Mouse (Mus musculus) neural tube, embryonic 13.5 days (tissue): ENCODE data around the gene Gpr84. TPM values are rescaled to one million over a fixed set of nuclear protein-coding genes. Genes with fewer than 3 reads are reported as not detected.

Source experiments
- ATAC-seq: fragments of 200-750 bp; cut with Nextera tagmentation; 2 replicates; pipeline ENCODE4 v1.8.0; 2017; ENCODE audit warnings: low read depth, mild to moderate bottlenecking, moderate TSS enrichment, moderate library complexity
- H3K27ac ChIP-seq: fragments of 300-500 bp; sonication (generic); replicated peaks from 2 replicates; pipeline ENCODE4 v1.5.1; 2015; ENCODE audit warnings: moderate library complexity, mild to moderate bottlenecking, inconsistent platforms
- H3K27me3 ChIP-seq: fragments of 300-500 bp; sonication (generic); 2 replicates; pipeline ENCODE4 v1.6.1; 2015; ENCODE audit warnings: mild to moderate bottlenecking, inconsistent platforms
- H3K36me3 ChIP-seq: fragments of 300-500 bp; sonication (generic); 2 replicates; pipeline ENCODE4 v1.6.1; 2015; ENCODE audit warnings: mild to moderate bottlenecking, inconsistent platforms
- H3K4me1 ChIP-seq: fragments of 300-500 bp; sonication (generic); replicated peaks from 2 replicates; pipeline ENCODE4 v1.6.1; 2015; ENCODE audit warnings: inconsistent platforms
- H3K4me2 ChIP-seq: fragments of 300-500 bp; sonication (generic); 2 replicates; pipeline ENCODE4 v1.6.1; 2015; ENCODE audit warnings: inconsistent platforms, mild to moderate bottlenecking, moderate library complexity
- H3K4me3 ChIP-seq: fragments of 300-500 bp; sonication (generic); 2 replicates; pipeline ENCODE4 v1.5.1; 2015; ENCODE audit warnings: mild to moderate bottlenecking, inconsistent platforms
- H3K9ac ChIP-seq: fragments of 300-500 bp; sonication (generic); 2 replicates; pipeline ENCODE4 v1.6.1; 2015; ENCODE audit warnings: moderate library complexity, mild to moderate bottlenecking, inconsistent platforms
- H3K9me3 ChIP-seq: fragments of 300-500 bp; sonication (generic); 2 replicates; pipeline ENCODE4 v1.6.1; 2016; ENCODE audit warnings: inconsistent platforms
- WGBS: fragments of 180-500 bp; shearing (Covaris S2); methylation state at CpG from one replicate; pipeline ENCODE4 v1.1.7; 2015; 5-methylcytosine and 5-hydroxymethylcytosine counted together
- polyA plus RNA-seq: library from polyadenylated mRNA; unstranded; fragments of >200 nt; fragmentation: Nextera tagmentation; extraction: Ambion mirVana; gene quantifications from 2 replicates; pipeline ENCODE4 v1.2.1, GENCODE M21; 2015

The Gpr84 gene
- polyA plus RNA-seq, 1 experiment from 2014 or later = 0.57 TPM

DNA sequence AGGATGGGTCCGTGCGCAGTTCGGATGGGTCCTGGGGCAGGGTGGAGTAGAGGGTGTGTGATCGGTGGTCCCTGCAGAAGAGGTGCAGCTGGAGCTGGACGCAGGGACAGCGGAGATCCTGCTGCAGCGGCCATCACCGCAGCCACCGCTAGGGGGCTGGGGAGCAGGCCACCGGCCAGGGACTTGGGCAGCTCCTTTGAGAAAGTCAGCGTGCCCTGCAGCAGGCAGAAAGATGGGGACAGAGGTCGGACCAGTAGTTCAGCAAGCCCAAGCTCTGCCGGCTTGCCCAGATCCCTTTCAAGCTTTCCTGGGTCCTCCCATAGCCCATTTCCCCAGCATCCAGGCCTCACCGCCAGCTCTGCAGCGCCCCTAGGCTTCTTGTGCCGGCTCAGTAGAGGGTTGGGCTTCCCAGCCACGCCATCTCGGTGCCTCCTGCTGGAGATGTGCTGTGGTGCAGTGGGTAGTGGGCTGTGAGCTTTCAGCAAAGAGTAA lies 4.6 kb upstream of the Gpr84 start:
- Histone ChIP-seq H3K27ac (peak overlapping the region; percentile 56; the same call in 1 of the 2 replicates), H3K9ac (peak overlapping the region; percentile 63), H3K36me3 (peaks cover 48% of the 10 kb centered on the region), H3K4me2 (peak overlapping the region; percentile 56), H3K27me3 (no peaks in the 10 kb centered on the region), H3K4me3 (peak overlapping the region; percentile 24), H3K4me1 (peaks cover 45% of the 10 kb centered on the region), H3K9me3 (no peaks in the 10 kb centered on the region)
- WGBS = under 1% methylated on average over 18 of the region's 18 CpGs
- peak; percentile 76 for ATAC-seq

DNA sequence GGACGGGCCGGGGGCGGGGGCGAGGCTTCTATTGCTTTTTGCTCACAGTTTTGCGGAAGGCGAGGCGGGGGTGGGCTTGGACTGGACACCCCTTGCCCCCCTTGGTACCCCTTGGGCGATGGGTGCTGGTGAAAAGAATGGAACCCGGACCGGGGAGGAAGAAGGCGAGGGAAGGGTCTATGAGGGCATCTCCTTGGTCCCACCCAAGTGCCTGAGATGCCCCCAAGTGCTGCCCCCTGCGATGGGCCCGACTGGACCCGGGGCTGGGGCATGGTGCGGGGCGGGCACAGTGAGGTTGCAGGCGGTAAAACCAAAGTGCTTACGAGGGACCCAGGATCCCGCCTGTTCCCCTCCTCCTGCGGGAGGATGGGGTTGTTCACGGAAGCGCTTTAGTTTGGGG lies 3.8 kb upstream of the Gpr84 start:
- no peaks in the 10 kb centered on the region for H3K27me3 ChIP-seq
- H3K4me1 ChIP-seq = peaks cover 44% of the 10 kb centered on the region
- ATAC-seq = 0 out of 2 replicates have a peak, but pooled peaks have one; percentile 2
- H3K27ac ChIP-seq = no peak overlapping the region
- peak overlapping the region; percentile 24; the same call in 1 of the 2 replicates for H3K4me3 ChIP-seq
- H3K36me3 ChIP-seq = peaks cover 43% of the 10 kb centered on the region
- WGBS = 19% methylated on average over 22 of the region's 22 CpGs
- no peaks in the 10 kb centered on the region for H3K9me3 ChIP-seq
- H3K4me2 ChIP-seq = peak overlapping the region; percentile 56
- H3K9ac ChIP-seq = peak overlapping the region; percentile 63

DNA sequence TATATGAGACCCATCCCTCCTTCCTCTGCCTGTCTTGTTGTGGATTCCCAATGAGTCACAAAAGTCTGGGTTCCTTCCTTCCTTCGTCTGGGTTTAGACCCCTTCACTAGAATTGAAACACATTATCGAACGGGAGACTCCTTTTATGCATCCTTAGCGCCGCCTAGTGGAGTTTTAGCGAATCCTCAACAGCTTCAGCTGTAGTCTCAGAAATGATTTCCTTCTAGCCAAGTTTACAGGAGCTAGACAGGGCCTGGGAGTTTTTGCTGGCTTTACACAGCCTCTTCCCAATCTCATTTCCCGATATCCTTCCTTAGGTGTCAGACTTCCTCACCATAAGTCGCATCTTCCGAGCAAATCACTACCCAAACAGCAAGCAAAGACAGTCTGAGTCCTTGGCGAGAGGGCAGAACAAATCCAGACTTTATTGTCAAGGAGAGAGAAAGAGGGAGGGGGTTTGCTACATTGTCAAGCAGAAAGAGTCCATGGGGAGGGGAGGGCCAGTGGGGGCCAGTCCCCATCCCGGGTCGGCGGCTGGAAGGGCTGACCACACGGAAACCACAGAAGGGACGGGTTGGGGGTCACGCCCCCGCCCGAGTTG lies 3.2 kb upstream of the Gpr84 start:
- peaks cover 49% of the 10 kb centered on the region for H3K4me1 ChIP-seq

DNA sequence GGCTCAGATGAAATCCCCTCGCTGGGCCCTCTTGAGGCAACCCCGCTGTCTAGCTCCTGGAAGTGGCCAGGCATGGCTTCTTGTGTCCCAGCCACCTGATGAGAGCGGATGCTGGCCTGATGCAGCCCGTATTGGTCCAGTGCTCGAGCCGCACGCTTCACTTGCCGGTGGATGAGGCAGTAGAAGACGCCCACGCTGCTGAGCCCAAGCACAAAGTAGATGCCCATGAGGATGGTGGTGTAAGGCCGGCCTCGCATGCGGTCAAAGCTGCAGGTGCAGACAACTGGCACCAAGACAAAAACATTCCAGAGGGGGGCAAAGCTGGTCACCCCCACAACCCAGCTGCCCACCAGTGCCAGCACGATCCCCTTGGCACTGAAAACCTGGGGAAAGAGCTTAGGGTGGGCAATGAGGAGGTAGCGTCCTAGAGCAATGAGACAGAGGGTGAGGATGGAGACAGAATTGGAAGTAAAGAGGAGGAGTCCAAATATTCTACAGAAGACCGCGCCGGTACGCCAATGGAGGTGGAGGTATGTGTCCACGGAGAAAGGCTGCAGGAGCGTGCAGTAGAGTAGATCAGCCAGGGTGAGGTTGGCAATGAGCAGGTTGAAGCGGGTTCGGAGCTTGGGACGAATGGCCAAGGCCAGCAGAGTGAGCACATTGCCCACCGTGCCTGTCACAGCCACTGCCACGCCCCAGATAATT lies 1.4 kb downstream of the Gpr84 start:
- peaks cover 52% of the 10 kb centered on the region for H3K4me1 ChIP-seq
- WGBS = 67% methylated on average over 26 of the region's 26 CpGs
- no peaks in the 10 kb centered on the region for H3K27me3 ChIP-seq
- H3K36me3 ChIP-seq = 0 out of 2 replicates have a peak, but pooled peaks cover 4% of the 10 kb centered on the region
- ATAC-seq = no peak
- H3K27ac ChIP-seq = no peak overlapping the region
- peak overlapping the region; percentile 9 for H3K9ac ChIP-seq
- H3K4me3 ChIP-seq = no peak overlapping the region
- no peaks in the 10 kb centered on the region for H3K9me3 ChIP-seq
- H3K4me2 ChIP-seq = peak overlapping the region; percentile 34

More for the DNA sequence above, 3.2 kb upstream of the Gpr84 start:
- WGBS = 6% methylated on average over 18 of the region's 18 CpGs
- peak overlapping the region; percentile 63 for H3K9ac ChIP-seq
- no peaks in the 10 kb centered on the region for H3K27me3 ChIP-seq
- ATAC-seq = no peak
- peaks cover 37% of the 10 kb centered on the region for H3K36me3 ChIP-seq
- peak overlapping the region; percentile 56 for H3K4me2 ChIP-seq
- peak overlapping the region; percentile 46; the same call in 1 of the 2 replicates for H3K27ac ChIP-seq
- H3K9me3 ChIP-seq = no peaks in the 10 kb centered on the region
- 0 out of 2 replicates have a peak overlapping the region, but pooled peaks have one; percentile 24 for H3K4me3 ChIP-seq

DNA sequence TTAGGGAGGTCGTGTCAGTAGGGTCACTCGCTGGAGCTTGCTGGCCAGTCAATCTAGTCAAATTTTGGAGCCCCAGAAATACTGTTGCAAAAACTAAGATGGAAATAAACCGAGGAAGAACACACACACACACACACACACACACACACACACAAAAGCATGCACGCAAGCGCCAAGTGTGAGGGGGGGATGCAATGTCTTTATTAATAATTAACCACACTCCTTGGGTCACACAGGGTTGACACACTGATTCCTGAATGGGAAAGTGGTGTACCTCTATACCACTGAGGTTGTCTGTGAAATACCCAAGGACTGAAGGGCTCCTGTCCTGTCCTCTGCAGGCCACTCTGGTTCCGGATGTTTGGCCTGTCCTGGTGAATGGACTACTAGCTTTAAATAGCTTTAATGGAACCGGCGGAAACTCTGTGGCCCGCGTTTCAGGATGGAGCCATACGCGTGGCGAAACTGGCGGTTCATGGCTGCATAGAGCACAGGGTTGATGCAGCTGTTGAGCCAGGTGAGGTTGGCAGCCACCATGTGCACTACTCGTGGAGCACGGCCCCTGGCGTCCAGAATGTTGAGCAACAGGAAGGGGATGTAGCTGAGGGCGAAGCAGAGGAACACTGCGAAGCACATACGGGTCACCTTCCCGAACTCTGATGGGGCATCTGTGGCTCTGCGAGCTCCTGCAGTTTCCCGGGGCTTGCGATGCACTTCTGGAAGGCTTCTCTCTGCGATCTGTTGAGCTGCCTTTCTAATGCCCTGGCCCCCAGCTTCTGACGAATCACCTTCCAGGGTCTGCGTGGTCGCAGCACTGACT lies 2.1 kb downstream of the Gpr84 start:
- Histone ChIP-seq H3K27me3 (no peaks in the 10 kb centered on the region), H3K36me3 (0 out of 2 replicates have a peak, but pooled peaks cover 4% of the 10 kb centered on the region), H3K9ac (peak overlapping the region; percentile 9), H3K4me2 (peak overlapping the region; percentile 34), H3K4me3 (no peak overlapping the region), H3K27ac (no peak overlapping the region), H3K4me1 (peaks cover 52% of the 10 kb centered on the region), H3K9me3 (no peaks in the 10 kb centered on the region)
- no peak for ATAC-seq
- 49% methylated on average over 28 of the region's 28 CpGs for WGBS

DNA sequence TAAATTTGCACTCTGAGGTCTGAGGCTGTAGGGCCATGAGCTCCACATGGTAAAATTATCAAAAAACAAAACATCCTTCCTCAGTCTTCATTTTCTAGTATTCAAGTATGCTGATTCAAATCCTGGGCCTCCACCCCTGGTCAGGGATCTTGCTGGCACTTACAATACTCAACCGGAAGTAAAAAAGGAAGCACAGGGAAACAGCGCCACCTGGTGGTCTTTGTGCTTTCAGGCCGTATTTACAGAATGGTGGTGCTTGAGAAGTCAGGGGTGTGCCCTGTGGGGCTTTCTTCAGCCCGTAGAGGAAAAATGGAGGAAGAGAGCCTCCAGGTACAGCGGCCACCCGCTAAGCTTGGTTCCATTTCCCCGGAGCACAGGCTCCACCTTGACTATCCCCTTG lies 3.3 kb downstream of the Gpr84 start:
- H3K9ac ChIP-seq = peak overlapping the region; percentile 55
- no peak overlapping the region for H3K4me2 ChIP-seq
- no peak overlapping the region for H3K4me3 ChIP-seq
- no peaks in the 10 kb centered on the region for H3K36me3 ChIP-seq
- no peaks in the 10 kb centered on the region for H3K27me3 ChIP-seq
- WGBS = 2% methylated on average over 7 of the region's 7 CpGs
- peaks cover 56% of the 10 kb centered on the region for H3K4me1 ChIP-seq
- H3K27ac ChIP-seq = peak overlapping the region; percentile 99
- no peak for ATAC-seq
- no peaks in the 10 kb centered on the region for H3K9me3 ChIP-seq

DNA sequence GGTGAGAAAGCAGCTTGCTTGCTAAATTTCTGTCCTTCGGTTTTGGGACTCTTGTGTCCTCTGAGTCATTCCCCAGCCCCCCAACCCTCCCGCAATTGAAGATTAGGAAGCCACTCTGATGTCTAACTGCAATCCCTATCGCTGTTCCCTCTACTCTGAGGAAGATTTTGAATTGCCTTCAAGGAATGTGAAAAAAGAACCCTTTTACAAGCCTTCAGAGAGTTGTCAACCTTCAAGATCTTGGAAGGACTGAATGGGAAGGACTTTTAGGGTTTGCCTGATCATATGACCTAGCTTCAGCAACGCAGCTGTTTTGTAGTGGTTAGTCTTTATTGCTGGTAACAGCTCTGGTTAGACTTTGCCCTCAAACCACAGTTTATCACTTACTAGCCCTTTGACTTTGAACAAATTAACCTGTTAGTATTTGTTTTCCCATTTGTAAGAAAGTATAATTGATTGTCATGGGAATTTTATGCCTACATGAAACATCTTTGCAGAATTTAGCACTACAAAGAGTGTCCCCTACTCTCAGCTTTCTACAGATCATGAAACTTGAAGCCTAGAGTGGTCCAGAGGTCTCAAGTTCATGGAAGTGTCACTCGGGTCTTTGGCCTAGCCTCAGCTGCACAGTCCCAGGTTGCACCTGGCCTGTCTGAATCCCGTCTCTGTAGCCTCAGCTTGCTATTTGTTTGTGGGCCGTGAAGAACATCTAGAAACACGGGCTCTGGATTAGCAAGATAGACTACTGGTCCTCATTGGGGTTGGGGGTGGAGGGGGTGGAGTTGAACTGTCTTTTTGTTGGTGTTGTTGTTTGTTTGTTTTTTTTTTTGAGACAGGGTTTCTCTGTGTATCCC lies 4.4 kb downstream of the Gpr84 start:
- Histone ChIP-seq H3K9ac (peak overlapping the region; percentile 74), H3K4me1 (peaks cover 67% of the 10 kb centered on the region), H3K4me2 (peak overlapping the region; percentile 55), H3K9me3 (no peaks in the 10 kb centered on the region), H3K4me3 (peak overlapping the region; percentile 31), H3K36me3 (no peaks in the 10 kb centered on the region), H3K27ac (peak overlapping the region; percentile 99), H3K27me3 (no peaks in the 10 kb centered on the region)
- peak; percentile 0; the same call in 1 of the 2 replicates for ATAC-seq
- 10% methylated on average over 8 of the region's 8 CpGs for whole genome bisulfite sequencing

DNA sequence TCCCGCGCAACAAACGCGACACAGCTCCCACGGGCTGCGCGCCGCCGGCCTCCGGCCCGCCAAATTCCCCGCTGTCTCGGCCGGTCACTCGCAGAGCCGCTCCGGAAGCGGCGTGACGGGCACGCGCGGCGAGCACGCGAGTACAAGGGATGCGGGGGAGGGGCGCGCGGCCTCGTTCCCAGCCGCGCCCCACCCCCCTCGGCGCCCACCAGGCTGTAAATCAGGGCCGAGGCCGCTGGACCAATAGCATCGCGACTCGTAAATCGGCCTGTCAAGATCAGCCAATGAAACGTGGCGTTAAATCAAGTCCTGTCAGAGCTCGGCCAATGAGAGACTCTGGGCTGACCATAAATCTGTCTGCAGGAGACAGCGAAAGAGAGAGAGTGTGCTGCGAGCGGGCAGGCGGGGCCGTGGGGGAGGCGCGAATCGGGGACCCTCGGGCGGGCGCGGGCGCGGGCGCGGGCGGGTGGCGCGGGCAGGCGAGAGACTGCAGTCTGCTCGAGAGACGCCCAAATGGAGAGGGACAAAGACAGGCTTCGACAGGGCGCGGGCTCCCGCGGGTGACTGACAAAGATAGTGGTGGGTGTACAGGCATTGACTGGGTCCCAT lies 5.2 kb downstream of the Gpr84 start:
- Histone ChIP-seq H3K4me2 (peak overlapping the region; percentile 65), H3K4me3 (peak overlapping the region; percentile 39), H3K36me3 (no peaks in the 10 kb centered on the region), H3K4me1 (peaks cover 76% of the 10 kb centered on the region), H3K27ac (peak overlapping the region; percentile 99), H3K9ac (peak overlapping the region; percentile 79), H3K27me3 (no peaks in the 10 kb centered on the region), H3K9me3 (no peaks in the 10 kb centered on the region)
- peak; percentile 93 for ATAC-seq
- WGBS = under 1% methylated on average over 71 of the region's 71 CpGs

DNA sequence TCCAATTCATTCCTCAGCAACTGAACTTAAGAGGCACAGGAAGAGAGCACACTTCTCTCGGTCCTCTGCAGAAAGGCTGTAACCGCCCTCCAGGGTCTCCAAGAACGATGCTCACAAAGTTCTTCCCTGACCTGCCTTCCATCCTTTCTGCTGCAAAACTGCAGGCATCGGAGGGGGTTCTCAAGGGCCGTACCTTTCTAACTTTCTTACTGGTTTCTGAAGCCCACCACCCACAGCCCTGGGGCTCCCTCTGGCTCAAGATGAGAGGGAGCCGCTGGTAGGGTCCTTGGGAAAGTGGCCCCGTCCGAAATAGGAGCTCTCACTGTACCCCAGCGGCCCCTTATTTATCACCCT lies 5.8 kb downstream of the Gpr84 start:
- under 1% methylated on average over 9 of the region's 9 CpGs for WGBS
- ATAC-seq = peak; percentile 13
- H3K4me3 ChIP-seq = peak overlapping the region; percentile 39
- H3K9ac ChIP-seq = peak overlapping the region; percentile 79
- H3K27ac ChIP-seq = peak overlapping the region; percentile 99
- peaks cover 82% of the 10 kb centered on the region for H3K4me1 ChIP-seq
- peak overlapping the region; percentile 65 for H3K4me2 ChIP-seq
- no peaks in the 10 kb centered on the region for H3K9me3 ChIP-seq
- H3K36me3 ChIP-seq = no peaks in the 10 kb centered on the region
- no peaks in the 10 kb centered on the region for H3K27me3 ChIP-seq

DNA sequence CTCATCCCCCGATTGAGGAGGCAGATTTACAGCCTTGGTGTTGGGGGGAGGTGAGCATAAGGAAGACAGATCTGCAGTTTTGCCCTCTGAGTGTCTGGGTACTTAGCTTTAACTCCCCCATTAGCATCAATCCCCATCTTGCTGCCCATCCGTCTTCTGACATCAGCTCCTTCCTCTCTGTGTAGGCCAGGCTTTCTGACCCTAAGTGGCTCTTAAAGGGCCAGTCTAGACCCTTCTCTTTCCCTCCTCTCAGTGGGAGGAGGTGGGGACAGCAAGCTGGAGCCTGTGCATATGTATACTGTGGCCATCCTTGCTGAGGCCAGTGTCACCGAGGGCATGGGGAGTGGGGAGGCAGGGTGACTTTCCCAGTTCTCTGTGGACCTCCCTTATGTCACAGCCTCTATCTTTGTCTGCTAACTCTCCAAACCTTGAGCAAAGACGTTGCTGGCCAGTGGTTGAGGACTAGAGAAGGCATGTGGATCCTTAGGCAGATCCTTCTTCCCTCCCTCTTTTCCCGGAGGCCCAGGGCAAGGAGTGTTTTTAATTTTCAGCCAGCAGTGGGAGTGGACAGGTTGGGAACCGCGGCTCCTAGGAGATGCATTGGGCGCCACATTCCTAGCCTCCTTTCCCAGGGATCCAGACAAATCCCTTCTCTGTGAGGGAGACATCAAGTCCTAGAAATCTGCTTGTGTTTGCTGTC lies 6.3 kb downstream of the Gpr84 start:
- Histone ChIP-seq H3K4me1 (peaks cover 86% of the 10 kb centered on the region), H3K36me3 (no peaks in the 10 kb centered on the region), H3K27me3 (no peaks in the 10 kb centered on the region), H3K9ac (peak overlapping the region; percentile 79), H3K27ac (peak overlapping the region; percentile 99), H3K4me2 (peak overlapping the region; percentile 65), H3K4me3 (peak overlapping the region; percentile 39), H3K9me3 (no peaks in the 10 kb centered on the region)
- no peak for ATAC-seq
- 2% methylated on average over 8 of the region's 8 CpGs for WGBS
